Mouse (Mus musculus) kidney, postnatal 0 days (tissue): ENCODE measurements around the gene Slc12a5. TPM values are rescaled to one million over a fixed set of nuclear protein-coding genes. Genes with fewer than 3 reads are reported as not detected.

Source experiments
- ATAC-seq: fragments of 200-750 bp; cut with Nextera tagmentation; replicated peaks from 2 replicates; pipeline ENCODE4 v1.8.0; 2017; ENCODE audit warnings: low read depth, moderate number of reproducible peaks, moderate TSS enrichment, moderate library complexity; ENCODE audit not compliant: low FRiP score
- DNase-seq: peaks from one replicate; pipeline ENCODE4 v3.0.0-alpha.2; 2016; ENCODE audit warnings: low spot score
- H3K27ac ChIP-seq: fragments of 300-500 bp; sonication (generic); 2 replicates; pipeline ENCODE4 v1.5.1; 2014; ENCODE audit warnings: mild to moderate bottlenecking
- H3K27me3 ChIP-seq: fragments of 300-500 bp; sonication (generic); 2 replicates; pipeline ENCODE4 v1.6.1; 2014; ENCODE audit warnings: low read length, mixed read lengths; ENCODE audit not compliant: insufficient read depth
- H3K36me3 ChIP-seq: fragments of 300-500 bp; sonication (generic); 2 replicates; pipeline ENCODE4 v1.6.1; 2014; ENCODE audit warnings: low read length, mixed read lengths; ENCODE audit not compliant: insufficient read depth
- H3K4me1 ChIP-seq: fragments of 300-500 bp; sonication (generic); replicated peaks from 2 replicates; pipeline ENCODE4 v1.6.1; 2014; ENCODE audit warnings: antibody characterized with exemption, low read length, mixed read lengths; ENCODE audit not compliant: insufficient read depth
- H3K4me2 ChIP-seq: fragments of 300-500 bp; sonication (generic); 2 replicates; pipeline ENCODE4 v1.6.1; 2014; ENCODE audit warnings: mild to moderate bottlenecking, low read length, moderate library complexity, mixed read lengths
- H3K4me3 ChIP-seq: fragments of 300-500 bp; sonication (generic); replicated peaks from 2 replicates; pipeline ENCODE4 v1.5.1; 2014; ENCODE audit warnings: low read depth, low read length
- H3K9ac ChIP-seq: fragments of 300-500 bp; sonication (generic); 2 replicates; pipeline ENCODE4 v1.6.1; 2014; ENCODE audit warnings: low read depth, low read length
- H3K9me3 ChIP-seq: fragments of 300-500 bp; sonication (generic); replicated peaks from 2 replicates; pipeline ENCODE4 v1.6.1; 2016; ENCODE audit warnings: low read length, inconsistent platforms, mixed read lengths
- CTCF ChIP-seq: IDR thresholded peaks from 2 replicates; pipeline ENCODE4 v1.5.1; 2016; ENCODE audit warnings: antibody characterized with exemption, low read depth, mild to moderate bottlenecking, moderate library complexity
- WGBS: fragments of 180-500 bp; shearing (Covaris S2); extraction: QIAGEN DNeasy Blood & Tissue Kit; methylation state at CpG from one replicate; pipeline ENCODE4 v1.1.7; 2014; 5-methylcytosine and 5-hydroxymethylcytosine counted together
- polyA plus RNA-seq: library from polyadenylated mRNA; unstranded; fragments of >200 nt; fragmentation: Nextera tagmentation; extraction: Ambion mirVana; gene quantifications from 2 replicates; pipeline ENCODE4 v1.2.1, GENCODE M21; 2015

The Slc12a5 gene
- polyA plus RNA-seq, 1 experiment from 2014 or later: 0.68 TPM

- WGBS: 39% methylated on average over 11 of the region's 11 CpGs
- Histone ChIP-seq H3K4me3 (no peak overlapping the region), H3K27ac (no peak overlapping the region), H3K9me3 (no peaks in the 10 kb centered on the region), H3K27me3 (no peaks in the 10 kb centered on the region), H3K9ac (no peak overlapping the region), H3K4me2 (no peak overlapping the region), H3K4me1 (no peaks in the 10 kb centered on the region), H3K36me3 (no peaks in the 10 kb centered on the region)
- DNase-seq: no peak
- ATAC-seq: no peak
- no peak for TF ChIP-seq CTCF
Observed at GRCm38 (mm10) chr2:164930706-164931581, 29.7 kb upstream of the Slc12a5 start.

DNA sequence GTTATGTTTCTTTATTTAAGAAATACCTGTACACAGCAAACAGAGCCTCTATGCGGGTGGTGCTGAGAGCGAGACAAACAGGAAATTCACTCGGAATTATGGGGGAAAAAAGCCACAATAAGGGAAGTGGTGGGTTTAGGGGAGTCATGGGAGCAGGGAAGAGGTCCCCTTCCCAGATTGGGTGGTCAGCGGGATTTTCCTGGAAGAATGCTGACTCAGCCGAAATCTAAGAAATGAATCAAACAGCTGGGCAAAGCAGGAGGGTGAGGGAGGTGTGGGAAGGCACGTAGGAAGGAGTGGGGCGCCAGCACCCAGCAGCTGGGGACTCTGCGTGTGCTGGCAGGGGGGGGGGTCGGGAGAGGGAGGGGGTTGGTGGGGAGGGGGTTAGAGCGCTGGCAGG lies 27.1 kb upstream of the Slc12a5 start:
- H3K4me2 ChIP-seq: no peak overlapping the region
- WGBS: 28% methylated on average over 10 of the region's 10 CpGs
- no peak overlapping the region for H3K27ac ChIP-seq
- no peaks in the 10 kb centered on the region for H3K4me1 ChIP-seq
- H3K27me3 ChIP-seq: no peaks in the 10 kb centered on the region
- no peaks in the 10 kb centered on the region for H3K9me3 ChIP-seq
- DNase-seq (no peak), ATAC-seq (no peak)
- no peaks in the 10 kb centered on the region for H3K36me3 ChIP-seq
- no peak overlapping the region for H3K4me3 ChIP-seq
- H3K9ac ChIP-seq: no peak overlapping the region
- TF ChIP-seq CTCF: no peak

GRCm38 (mm10) chr2:164935991-164936390 lies 24.6 kb upstream of the Slc12a5 start:
- H3K9me3 ChIP-seq: no peaks in the 10 kb centered on the region
- no peak overlapping the region for H3K4me3 ChIP-seq
- no peak overlapping the region for H3K9ac ChIP-seq
- TF ChIP-seq CTCF: no peak
- H3K27me3 ChIP-seq: no peaks in the 10 kb centered on the region
- peaks cover 21% of the 10 kb centered on the region for H3K4me1 ChIP-seq
- ATAC-seq (no peak), DNase-seq (no peak)
- 66% methylated on average over 4 of the region's 4 CpGs for WGBS
- H3K36me3 ChIP-seq: no peaks in the 10 kb centered on the region
- no peak overlapping the region for H3K27ac ChIP-seq
- no peak overlapping the region for H3K4me2 ChIP-seq

GRCm38 (mm10) chr2:164938146-164939091 lies 22.2 kb upstream of the Slc12a5 start:
- TF ChIP-seq CTCF: no peak
- Histone ChIP-seq H3K4me3 (peak overlapping the region; percentile 27), H3K27ac (no peak overlapping the region), H3K4me2 (peak overlapping the region; percentile 56), H3K4me1 (peaks cover 27% of the 10 kb centered on the region), H3K9me3 (no peaks in the 10 kb centered on the region), H3K36me3 (no peaks in the 10 kb centered on the region), H3K27me3 (no peaks in the 10 kb centered on the region), H3K9ac (no peak overlapping the region)
- WGBS: 4% methylated on average over 39 of the region's 39 CpGs
- DNase-seq (peak; percentile 70), ATAC-seq (peak; percentile 68; the same call in 1 of the 2 replicates)

GRCm38 (mm10) chr2:164939106-164939505 lies 21.5 kb upstream of the Slc12a5 start:
- Histone ChIP-seq H3K9me3 (no peaks in the 10 kb centered on the region), H3K4me1 (peaks cover 27% of the 10 kb centered on the region), H3K36me3 (no peaks in the 10 kb centered on the region), H3K27me3 (no peaks in the 10 kb centered on the region), H3K4me3 (peak overlapping the region; percentile 27), H3K4me2 (peak overlapping the region; percentile 56), H3K9ac (no peak overlapping the region), H3K27ac (no peak overlapping the region)
- TF ChIP-seq CTCF: no peak
- ATAC-seq: 0 out of 2 replicates have a peak, but pooled peaks have one; percentile 12
- no peak for DNase-seq
- WGBS: 4% methylated on average over 11 of the region's 11 CpGs

GRCm38 (mm10) chr2:164940140-164940830 lies 20.3 kb upstream of the Slc12a5 start, which contains the start of gene Mmp9:
Gene Mmp9 (plus strand): TSS chr2:164940780.
- Histone ChIP-seq H3K4me2 (no peak within 1 kb of the TSS), H3K4me1 (peaks cover 27% of the 10 kb centered on the region), H3K27ac (no peak within 1 kb of the TSS), H3K36me3 (no peaks in the 10 kb centered on the region), H3K9ac (no peak within 1 kb of the TSS), H3K9me3 (no peaks in the 10 kb centered on the region), H3K27me3 (no peaks in the 10 kb centered on the region), H3K4me3 (no peak within 1 kb of the TSS)
- DNase-seq: no peak
- 10% methylated on average over 10 of the region's 10 CpGs for WGBS
- ATAC-seq: no peak
- no peak for TF ChIP-seq CTCF
